Mouse (Mus musculus): ENCODE data around the gene Sulf2. TPM values are rescaled to one million over a fixed set of nuclear protein-coding genes. Genes with fewer than 3 reads are reported as not detected.

Gene Sulf2
- 125 TPM in 2 replicates for polyA plus RNA-seq (2014; fragmentation: Nextera tagmentation; extraction: Ambion mirVana)

DNA sequence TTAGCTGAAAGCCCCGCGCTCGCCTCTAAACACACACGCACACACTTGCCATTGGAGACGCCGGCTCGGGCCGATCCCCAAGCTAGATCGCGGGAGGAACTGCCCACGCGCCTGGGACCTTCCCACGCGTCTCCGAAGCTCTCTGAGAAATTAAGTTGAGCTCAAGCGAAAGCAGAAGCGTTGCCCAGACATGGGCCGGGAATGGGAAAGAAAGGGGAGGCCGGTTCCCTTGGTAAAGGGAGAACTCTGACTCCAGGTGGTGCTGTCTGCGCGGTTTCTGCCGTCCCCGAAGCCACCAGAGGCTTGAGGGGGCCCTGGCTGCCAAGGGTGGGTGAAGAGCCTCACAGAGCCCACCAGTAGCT lies at the start of gene Sulf2:
Sulf2 (minus strand) TSS at position 210 of the 362 bp plus-strand sequence.
- Histone ChIP-seq H3K9me3 (ENCODE audit: control insufficient read depth, low read length) (no peaks in the 10 kb centered on the region), H3K36me3 (replicated peaks; ENCODE audit: control insufficient read depth, insufficient read depth) (no peaks in the 10 kb centered on the region), H3K9ac (peak within 1 kb of the TSS; percentile 86), H3K27ac (peak within 1 kb of the TSS; percentile 87), H3K4me3 (replicated peaks; ENCODE audit: low read length) (peak within 1 kb of the TSS; percentile 74), H3K27me3 (ENCODE audit: control insufficient read depth, insufficient read depth, low read length) (peaks cover 9% of the 10 kb centered on the region; the same call in 1 of the 2 replicates), H3K4me2 (replicated peaks) (peak within 1 kb of the TSS; percentile 97), H3K4me1 (replicated peaks; ENCODE audit: control insufficient read depth, insufficient read depth, low read length) (peaks cover 38% of the 10 kb centered on the region)
- ATAC-seq (ENCODE audit: low FRiP score) = peak; percentile 60
- DNase-seq (ENCODE audit: low spot score) = peak; percentile 78
- WGBS = under 1% methylated on average over 23 of the region's 23 CpGs

DNA sequence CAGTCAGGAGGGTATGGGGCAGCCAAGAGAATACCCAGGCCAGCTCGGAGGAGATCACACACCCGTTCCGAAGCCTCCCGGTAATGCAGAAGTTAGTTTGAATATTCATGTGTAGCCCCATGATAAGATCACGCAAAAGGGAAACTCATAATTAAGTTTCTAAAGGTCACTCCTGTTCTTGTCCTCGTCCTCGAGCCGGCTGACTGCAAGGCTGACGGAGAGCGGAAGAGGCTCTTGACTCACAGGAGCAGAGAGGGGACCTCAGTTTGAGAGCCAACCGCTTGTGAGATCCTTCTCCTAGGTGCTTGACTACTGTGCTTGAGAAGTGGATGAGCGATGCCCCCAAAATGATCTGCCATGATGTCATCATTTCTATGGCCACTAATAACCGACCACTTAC lies 48.7 kb upstream of the Sulf2 start:
- Histone ChIP-seq H3K4me3 (replicated peaks; ENCODE audit: low read length) (no peak overlapping the region), H3K9ac (no peak overlapping the region), H3K27ac (no peak overlapping the region), H3K27me3 (ENCODE audit: control insufficient read depth, insufficient read depth, low read length) (peaks cover 15% of the 10 kb centered on the region), H3K4me1 (replicated peaks; ENCODE audit: control insufficient read depth, insufficient read depth, low read length) (peaks cover 15% of the 10 kb centered on the region; the same call in 1 of the 2 replicates), H3K36me3 (replicated peaks; ENCODE audit: control insufficient read depth, insufficient read depth) (no peaks in the 10 kb centered on the region), H3K4me2 (replicated peaks) (no peak overlapping the region), H3K9me3 (ENCODE audit: control insufficient read depth, low read length) (no peaks in the 10 kb centered on the region)
- ATAC-seq (ENCODE audit: low FRiP score) = no peak
- no peak for DNase-seq (ENCODE audit: low spot score)
- WGBS = 84% methylated on average over 13 of the region's 13 CpGs

DNA sequence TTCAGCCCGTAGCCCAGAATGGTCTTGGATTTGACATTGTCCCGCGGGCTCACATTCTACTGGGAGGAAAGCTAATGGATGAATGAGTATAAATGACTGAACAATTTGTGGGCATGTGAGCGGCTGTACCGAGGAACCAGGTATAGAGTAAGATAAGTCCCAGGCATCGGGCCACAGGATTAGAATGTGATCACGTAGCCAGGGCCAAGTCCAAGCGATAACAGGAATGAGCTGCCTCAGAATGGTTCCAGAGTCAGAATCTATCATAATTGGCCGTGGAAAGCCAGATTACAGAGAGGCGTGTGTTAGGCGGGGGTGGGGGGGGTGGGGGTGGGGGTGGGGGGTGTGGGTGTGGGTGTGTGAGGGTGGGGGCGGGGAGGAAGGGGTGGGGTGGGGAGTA lies 48.2 kb upstream of the Sulf2 start:
- 78% methylated on average over 12 of the region's 12 CpGs for WGBS
- Histone ChIP-seq H3K9me3 (ENCODE audit: control insufficient read depth, low read length) (no peaks in the 10 kb centered on the region), H3K4me3 (replicated peaks; ENCODE audit: low read length) (no peak overlapping the region), H3K4me2 (replicated peaks) (no peak overlapping the region), H3K36me3 (replicated peaks; ENCODE audit: control insufficient read depth, insufficient read depth) (no peaks in the 10 kb centered on the region), H3K27me3 (ENCODE audit: control insufficient read depth, insufficient read depth, low read length) (peaks cover 15% of the 10 kb centered on the region), H3K27ac (no peak overlapping the region), H3K4me1 (replicated peaks; ENCODE audit: control insufficient read depth, insufficient read depth, low read length) (peaks cover 12% of the 10 kb centered on the region; the same call in 1 of the 2 replicates), H3K9ac (no peak overlapping the region)
- DNase-seq (ENCODE audit: low spot score) = no peak
- ATAC-seq (ENCODE audit: low FRiP score) = no peak

DNA sequence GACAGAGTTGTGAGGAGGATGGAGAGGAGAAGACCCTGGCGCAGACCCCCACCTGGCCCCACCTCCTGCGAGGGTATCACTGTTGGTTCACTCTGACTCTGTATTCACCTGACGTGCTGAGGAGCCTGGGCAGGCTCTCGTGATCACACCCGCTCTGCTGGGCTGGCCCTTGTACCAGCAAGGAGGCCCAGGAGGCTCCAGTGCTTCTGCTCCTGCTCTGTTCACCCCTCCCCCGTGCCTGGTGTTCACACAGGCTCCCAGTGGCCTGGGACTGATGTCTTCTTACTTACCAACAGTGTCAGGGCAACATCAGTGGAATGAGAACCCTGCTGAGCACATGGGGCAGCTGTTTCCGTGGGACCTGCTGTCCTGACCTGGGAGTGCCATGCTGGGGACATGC lies 42.5 kb upstream of the Sulf2 start:
- ATAC-seq (ENCODE audit: low FRiP score) (no peak), DNase-seq (ENCODE audit: low spot score) (no peak)
- H3K27ac ChIP-seq = no peak overlapping the region
- H3K4me1 ChIP-seq (replicated peaks; ENCODE audit: control insufficient read depth, insufficient read depth, low read length) = peaks cover 5% of the 10 kb centered on the region; the same call in 1 of the 2 replicates
- H3K4me2 ChIP-seq (replicated peaks) = no peak overlapping the region
- peaks cover 27% of the 10 kb centered on the region for H3K27me3 ChIP-seq (ENCODE audit: control insufficient read depth, insufficient read depth, low read length)
- H3K9me3 ChIP-seq (ENCODE audit: control insufficient read depth, low read length) = no peaks in the 10 kb centered on the region
- no peak overlapping the region for H3K9ac ChIP-seq
- no peaks in the 10 kb centered on the region for H3K36me3 ChIP-seq (replicated peaks; ENCODE audit: control insufficient read depth, insufficient read depth)
- WGBS = 60% methylated on average over 7 of the region's 7 CpGs
- no peak overlapping the region for H3K4me3 ChIP-seq (replicated peaks; ENCODE audit: low read length)

DNA sequence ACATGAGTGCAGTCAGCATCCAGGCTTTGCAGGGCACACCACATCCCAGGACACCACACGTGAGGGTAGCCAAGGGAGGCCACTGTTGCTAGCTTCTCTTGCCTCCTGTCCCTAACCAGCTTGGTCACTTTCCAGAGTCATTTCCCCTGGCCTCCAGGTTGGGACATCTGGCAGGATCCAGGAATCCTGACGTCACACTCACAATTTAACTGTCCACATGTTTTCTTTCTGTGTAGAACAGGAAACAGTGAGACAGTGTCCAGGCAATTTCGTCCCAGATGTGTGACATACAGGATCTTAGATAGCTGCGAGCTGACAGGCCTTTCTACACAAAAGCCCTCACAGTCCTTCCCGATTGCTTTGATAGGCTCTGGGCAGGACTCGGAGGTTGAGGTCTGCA lies 41.6 kb upstream of the Sulf2 start:
- Histone ChIP-seq H3K36me3 (replicated peaks; ENCODE audit: control insufficient read depth, insufficient read depth) (no peaks in the 10 kb centered on the region), H3K9me3 (ENCODE audit: control insufficient read depth, low read length) (no peaks in the 10 kb centered on the region), H3K4me2 (replicated peaks) (no peak overlapping the region), H3K4me1 (replicated peaks; ENCODE audit: control insufficient read depth, insufficient read depth, low read length) (peaks cover 5% of the 10 kb centered on the region; the same call in 1 of the 2 replicates), H3K4me3 (replicated peaks; ENCODE audit: low read length) (no peak overlapping the region), H3K27ac (no peak overlapping the region), H3K27me3 (ENCODE audit: control insufficient read depth, insufficient read depth, low read length) (peaks cover 23% of the 10 kb centered on the region), H3K9ac (no peak overlapping the region)
- DNase-seq (ENCODE audit: low spot score) = no peak
- WGBS = 71% methylated on average over 6 of the region's 6 CpGs
- ATAC-seq (ENCODE audit: low FRiP score) = no peak

DNA sequence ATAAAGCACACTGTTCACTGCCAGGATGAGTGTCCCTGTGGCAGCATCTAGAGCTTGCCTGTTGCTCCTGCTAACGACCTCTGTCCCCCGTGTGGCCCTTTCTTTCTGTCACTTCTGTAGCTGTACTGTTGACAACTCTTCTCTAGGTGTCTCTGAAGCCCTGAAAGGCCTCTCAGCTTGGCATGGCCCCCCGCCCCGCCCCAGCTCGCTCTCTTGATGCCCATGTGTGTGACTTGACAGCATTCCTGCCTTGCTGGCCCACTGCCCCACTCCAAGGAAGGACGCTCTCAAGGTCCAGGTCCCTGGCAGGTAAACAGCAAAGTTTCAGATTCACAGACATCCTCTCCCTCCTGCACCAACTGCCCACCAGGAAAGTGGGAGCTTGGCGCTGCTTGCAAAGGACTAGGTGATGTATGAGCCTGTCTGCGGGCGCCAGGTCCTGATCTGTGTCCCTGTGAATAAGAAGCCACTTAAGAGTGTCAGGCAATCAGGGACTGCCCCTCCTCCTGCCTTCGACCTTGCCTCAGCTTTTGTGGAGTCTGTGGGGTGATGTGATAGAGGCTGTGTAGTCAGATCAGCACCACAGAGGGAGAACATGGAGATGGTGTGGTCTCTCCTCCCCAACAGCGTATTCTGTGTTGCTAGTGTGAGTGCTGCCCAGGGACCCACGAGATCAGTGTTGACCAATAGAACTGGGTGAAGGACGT lies 40.8 kb upstream of the Sulf2 start:
- Histone ChIP-seq H3K36me3 (replicated peaks; ENCODE audit: control insufficient read depth, insufficient read depth) (no peaks in the 10 kb centered on the region), H3K9me3 (ENCODE audit: control insufficient read depth, low read length) (no peaks in the 10 kb centered on the region), H3K4me3 (replicated peaks; ENCODE audit: low read length) (no peak overlapping the region), H3K4me1 (replicated peaks; ENCODE audit: control insufficient read depth, insufficient read depth, low read length) (peaks cover 5% of the 10 kb centered on the region; the same call in 1 of the 2 replicates), H3K27me3 (ENCODE audit: control insufficient read depth, insufficient read depth, low read length) (peaks cover 20% of the 10 kb centered on the region), H3K27ac (no peak overlapping the region), H3K4me2 (replicated peaks) (no peak overlapping the region), H3K9ac (no peak overlapping the region)
- ATAC-seq (ENCODE audit: low FRiP score) = no peak
- no peak for DNase-seq (ENCODE audit: low spot score)
- WGBS = 71% methylated on average over 13 of the region's 13 CpGs

DNA sequence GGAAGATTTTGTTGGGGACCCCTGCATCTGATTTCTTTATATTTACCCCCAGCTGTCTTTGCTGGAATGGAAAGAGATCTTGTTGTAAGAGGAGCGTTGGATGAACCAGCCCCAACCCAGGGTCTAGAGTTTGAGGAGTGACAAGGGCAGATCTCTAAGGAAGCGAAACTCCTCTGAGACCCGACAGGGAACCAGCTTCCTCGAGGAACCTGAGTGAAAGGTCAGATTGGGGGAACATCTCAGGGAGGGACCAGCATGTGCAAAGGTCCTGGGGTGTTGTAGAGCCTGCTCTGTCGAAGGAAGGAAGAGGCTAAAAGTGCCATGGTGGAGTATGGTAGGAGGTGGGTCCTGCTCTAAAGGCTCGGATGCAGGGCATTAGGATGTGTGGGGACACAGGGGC lies 39.6 kb upstream of the Sulf2 start:
- H3K9me3 ChIP-seq (ENCODE audit: control insufficient read depth, low read length) = no peaks in the 10 kb centered on the region
- H3K4me1 ChIP-seq (replicated peaks; ENCODE audit: control insufficient read depth, insufficient read depth, low read length) = peaks cover 5% of the 10 kb centered on the region
- H3K27ac ChIP-seq = no peak overlapping the region
- DNase-seq (ENCODE audit: low spot score) = no peak
- no peak overlapping the region for H3K9ac ChIP-seq
- H3K27me3 ChIP-seq (ENCODE audit: control insufficient read depth, insufficient read depth, low read length) = peaks cover 17% of the 10 kb centered on the region
- H3K4me2 ChIP-seq (replicated peaks) = no peak overlapping the region
- no peaks in the 10 kb centered on the region for H3K36me3 ChIP-seq (replicated peaks; ENCODE audit: control insufficient read depth, insufficient read depth)
- WGBS = 83% methylated on average over 6 of the region's 6 CpGs
- H3K4me3 ChIP-seq (replicated peaks; ENCODE audit: low read length) = no peak overlapping the region
- ATAC-seq (ENCODE audit: low FRiP score) = no peak

DNA sequence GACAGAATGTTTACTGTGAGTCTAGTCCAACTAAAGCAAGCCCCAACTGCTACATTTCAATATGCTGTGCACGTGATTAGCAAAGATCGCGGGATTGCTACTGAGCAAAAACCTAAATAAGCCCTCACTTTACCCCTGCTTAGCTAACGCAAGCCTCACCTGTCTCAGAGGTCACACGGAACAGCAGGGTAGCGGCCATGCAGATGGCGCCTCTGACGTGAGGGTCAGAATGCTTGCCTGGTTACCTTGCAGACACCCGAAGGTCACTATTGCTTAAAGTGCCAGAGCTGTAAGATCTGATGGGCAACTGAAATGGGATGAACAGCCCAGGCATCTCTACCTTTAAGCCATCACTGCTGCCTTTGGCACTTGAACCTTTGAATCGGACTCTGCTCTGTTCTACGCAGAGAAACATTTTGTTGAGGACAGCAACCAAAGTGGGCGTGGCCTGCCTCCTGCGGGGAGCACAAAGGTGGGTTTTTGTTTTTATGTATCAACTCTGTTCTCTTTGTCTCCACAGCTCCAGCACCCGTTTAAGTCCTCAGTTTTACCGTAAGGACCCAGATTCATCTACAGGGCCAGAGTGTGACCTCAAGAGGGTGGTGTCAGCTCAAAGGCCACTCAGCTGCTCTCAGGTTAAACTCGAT lies 38.8 kb upstream of the Sulf2 start:
- ATAC-seq (ENCODE audit: low FRiP score) (no peak), DNase-seq (ENCODE audit: low spot score) (no peak)
- Histone ChIP-seq H3K4me3 (replicated peaks; ENCODE audit: low read length) (no peak overlapping the region), H3K9ac (no peak overlapping the region), H3K4me2 (replicated peaks) (no peak overlapping the region), H3K27me3 (ENCODE audit: control insufficient read depth, insufficient read depth, low read length) (peaks cover 12% of the 10 kb centered on the region), H3K4me1 (replicated peaks; ENCODE audit: control insufficient read depth, insufficient read depth, low read length) (peaks cover 5% of the 10 kb centered on the region), H3K36me3 (replicated peaks; ENCODE audit: control insufficient read depth, insufficient read depth) (no peaks in the 10 kb centered on the region), H3K9me3 (ENCODE audit: control insufficient read depth, low read length) (no peaks in the 10 kb centered on the region), H3K27ac (no peak overlapping the region)
- WGBS = 58% methylated on average over 16 of the region's 16 CpGs

DNA sequence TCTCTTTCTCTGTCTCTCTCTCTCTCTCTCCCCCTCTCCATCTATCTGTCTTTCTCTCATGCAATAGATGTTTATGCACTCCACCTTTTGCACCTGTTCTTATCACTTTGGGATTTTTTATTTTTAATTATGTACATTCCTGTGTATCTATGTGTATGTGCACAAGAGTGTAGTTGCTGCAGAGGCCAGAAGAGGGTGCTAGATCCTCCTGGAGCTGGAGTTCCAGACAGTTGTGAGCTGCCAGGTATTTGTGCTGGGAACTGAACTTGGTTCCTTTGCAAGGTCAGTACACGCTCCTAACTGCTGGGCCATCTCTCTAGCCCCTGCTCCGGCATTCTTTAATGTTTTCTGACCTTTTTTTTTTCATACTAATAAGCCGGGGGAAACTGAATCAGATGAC lies 38.0 kb upstream of the Sulf2 start:
- no peak for ATAC-seq (ENCODE audit: low FRiP score)
- Histone ChIP-seq H3K27me3 (ENCODE audit: control insufficient read depth, insufficient read depth, low read length) (peaks cover 12% of the 10 kb centered on the region), H3K9ac (no peak overlapping the region), H3K36me3 (replicated peaks; ENCODE audit: control insufficient read depth, insufficient read depth) (no peaks in the 10 kb centered on the region), H3K4me3 (replicated peaks; ENCODE audit: low read length) (no peak overlapping the region), H3K4me1 (replicated peaks; ENCODE audit: control insufficient read depth, insufficient read depth, low read length) (peaks cover 5% of the 10 kb centered on the region), H3K27ac (no peak overlapping the region), H3K9me3 (ENCODE audit: control insufficient read depth, low read length) (no peaks in the 10 kb centered on the region), H3K4me2 (replicated peaks) (no peak overlapping the region)
- 83% methylated on average over 3 of the region's 3 CpGs for WGBS
- DNase-seq (ENCODE audit: low spot score) = no peak
